Mouse (Mus musculus) liver, adult 2 months (tissue): ENCODE data around the gene Lgr6.

Experiments used
- CTCF ChIP-seq: fragments of 200-500 bp; IDR thresholded peaks from 2 replicates; pipeline ENCODE4 v1.5.1; 2011; ENCODE audit warnings: low read depth, low read length, control low read depth
- POLR2A ChIP-seq: fragments of 200-500 bp; IDR thresholded peaks from 2 replicates; pipeline ENCODE4 v1.6.1; 2011; ENCODE audit warnings: low read length, control low read depth; ENCODE audit not compliant: insufficient read depth; ENCODE audit errors: extremely low read depth

DNA sequence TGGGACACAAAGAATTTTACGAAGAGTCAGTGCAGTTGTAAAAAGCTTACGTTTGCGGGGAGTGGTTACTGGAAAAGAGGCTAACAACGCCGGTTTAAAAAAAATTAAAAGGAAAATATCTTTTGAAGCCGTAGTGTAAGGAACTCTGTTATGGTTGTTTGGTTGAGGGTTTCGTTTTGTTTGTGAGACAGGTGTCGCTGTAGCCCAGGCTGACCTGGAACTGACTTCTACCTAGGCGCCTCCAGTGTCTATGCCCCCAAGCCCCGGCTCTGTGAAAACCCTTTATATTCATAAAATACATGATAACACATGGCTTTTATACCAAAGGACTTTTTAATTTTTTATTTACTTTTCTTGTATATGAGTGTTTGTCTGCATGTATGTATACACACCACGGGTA, 142.3 kb downstream of the Lgr6 start:
- peak; percentile 35 for TF ChIP-seq CTCF
- no peak for TF ChIP-seq POLR2A
